Mouse (Mus musculus) embryonic facial prominence, embryonic 15.5 days (tissue): ENCODE measurements at regions not wholly inside any gene's neighbourhood (a gene's known extent, or its start where the extent isn't known, plus 50 kb on each side); places are given as distances from the start of the nearest gene placed in this dataset.

ENCODE experiments used
- ATAC-seq: fragments of 200-750 bp; cut with Nextera tagmentation; 2 replicates; pipeline ENCODE4 v1.8.0; 2017; ENCODE audit warnings: low read depth, moderate TSS enrichment; ENCODE audit not compliant: insufficient number of reproducible peaks, low FRiP score, low TSS enrichment
- H3K27ac ChIP-seq: fragments of 300-500 bp; sonication (generic); replicated peaks from 2 replicates; pipeline ENCODE4 v1.5.1; 2015; ENCODE audit warnings: mild to moderate bottlenecking, inconsistent platforms
- H3K27me3 ChIP-seq: fragments of 300-500 bp; sonication (generic); 2 replicates; pipeline ENCODE4 v1.6.1; 2015; ENCODE audit warnings: inconsistent platforms
- H3K36me3 ChIP-seq: fragments of 300-500 bp; sonication (generic); 2 replicates; pipeline ENCODE4 v1.6.1; 2015; ENCODE audit warnings: mild to moderate bottlenecking, inconsistent platforms
- H3K4me1 ChIP-seq: fragments of 300-500 bp; sonication (generic); 2 replicates; pipeline ENCODE4 v1.6.1; 2015; ENCODE audit warnings: inconsistent platforms
- H3K4me2 ChIP-seq: fragments of 300-500 bp; sonication (generic); replicated peaks from 2 replicates; pipeline ENCODE4 v1.6.1; 2015; ENCODE audit warnings: mild to moderate bottlenecking, inconsistent platforms
- H3K4me3 ChIP-seq: fragments of 300-500 bp; sonication (generic); replicated peaks from 2 replicates; pipeline ENCODE4 v1.5.1; 2015; ENCODE audit warnings: mild to moderate bottlenecking, inconsistent platforms
- H3K9ac ChIP-seq: fragments of 300-500 bp; sonication (generic); 2 replicates; pipeline ENCODE4 v1.6.1; 2015; ENCODE audit warnings: inconsistent platforms
- H3K9me3 ChIP-seq: fragments of 300-500 bp; sonication (generic); replicated peaks from 2 replicates; pipeline ENCODE4 v1.6.1; 2016; ENCODE audit warnings: inconsistent platforms
- WGBS: fragments of 180-500 bp; shearing (Covaris S2); methylation state at CpG from one replicate; pipeline ENCODE4 v1.1.7; 2015; 5-methylcytosine and 5-hydroxymethylcytosine counted together

GRCm38 (mm10) chr17:68120230-68120629 lies 116.3 kb upstream of the Arhgap28 start:
- Histone ChIP-seq H3K9ac (no peak overlapping the region), H3K27ac (no peak overlapping the region; the same call in 1 of the 2 replicates), H3K4me2 (no peak overlapping the region), H3K4me3 (no peak overlapping the region), H3K27me3 (no peaks in the 10 kb centered on the region), H3K4me1 (no peaks in the 10 kb centered on the region), H3K9me3 (no peaks in the 10 kb centered on the region), H3K36me3 (no peaks in the 10 kb centered on the region)
- 77% methylated on average over 5 of the region's 5 CpGs for WGBS
- ATAC-seq, result no peak

- Histone ChIP-seq H3K9ac (no peak overlapping the region), H3K27me3 (no peaks in the 10 kb centered on the region), H3K36me3 (no peaks in the 10 kb centered on the region), H3K9me3 (no peaks in the 10 kb centered on the region), H3K4me1 (no peaks in the 10 kb centered on the region), H3K27ac (no peak overlapping the region), H3K4me3 (no peak overlapping the region), H3K4me2 (no peak overlapping the region)
- no peak for ATAC-seq
- WGBS, result 56% methylated on average over 6 of the region's 6 CpGs
Observed at GRCm38 (mm10) chr17:68120744-68121143, 116.8 kb upstream of the Arhgap28 start.

- H3K9me3 ChIP-seq, result no peaks in the 10 kb centered on the region
- no peak for ATAC-seq
- 66% methylated on average over 10 of the region's 10 CpGs for WGBS
- no peaks in the 10 kb centered on the region for H3K27me3 ChIP-seq
- H3K4me1 ChIP-seq, result peaks cover 7% of the 10 kb centered on the region; the same call in 1 of the 2 replicates
- no peak overlapping the region for H3K27ac ChIP-seq
- no peak overlapping the region for H3K9ac ChIP-seq
- no peaks in the 10 kb centered on the region for H3K36me3 ChIP-seq
- H3K4me2 ChIP-seq, result no peak overlapping the region
- H3K4me3 ChIP-seq, result no peak overlapping the region
Observed at GRCm38 (mm10) chr17:68134373-68134772, 130.5 kb upstream of the Arhgap28 start.

DNA sequence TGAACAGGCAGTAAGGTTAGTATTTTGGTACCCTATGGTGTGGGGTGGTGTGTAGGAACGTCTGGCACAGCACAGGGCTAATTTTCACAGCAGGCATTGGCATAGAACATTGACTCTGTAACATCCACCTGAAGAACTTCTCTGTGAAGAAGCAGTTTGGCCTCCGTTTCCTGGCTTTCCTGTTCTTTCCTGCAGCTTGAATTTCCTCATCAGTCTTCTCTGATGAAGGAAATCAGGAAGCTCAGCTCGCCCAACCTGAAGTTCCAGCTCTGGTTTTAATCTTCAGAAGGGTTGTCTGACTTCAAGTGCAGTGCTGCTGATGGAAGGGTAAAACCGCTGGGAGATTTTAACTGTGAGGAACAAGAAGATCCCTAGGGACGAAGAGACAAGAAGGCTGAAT lies 131.5 kb upstream of the Arhgap28 start:
- WGBS, result 41% methylated on average over 5 of the region's 5 CpGs

GRCm38 (mm10) chr17:68143307-68143706 lies 130.3 kb upstream of the L3mbtl4 start:
- Histone ChIP-seq H3K4me2 (no peak overlapping the region), H3K9ac (no peak overlapping the region), H3K9me3 (no peaks in the 10 kb centered on the region), H3K36me3 (no peaks in the 10 kb centered on the region), H3K27ac (no peak overlapping the region), H3K4me3 (no peak overlapping the region), H3K27me3 (no peaks in the 10 kb centered on the region), H3K4me1 (no peaks in the 10 kb centered on the region)
- WGBS, result 82% methylated on average over 7 of the region's 7 CpGs
- no peak for ATAC-seq

More for the DNA sequence above, 131.5 kb upstream of the Arhgap28 start:
- Histone ChIP-seq H3K4me1 (peaks cover 3% of the 10 kb centered on the region; the same call in 1 of the 2 replicates), H3K4me3 (no peak overlapping the region), H3K9ac (no peak overlapping the region), H3K9me3 (no peaks in the 10 kb centered on the region), H3K36me3 (no peaks in the 10 kb centered on the region), H3K4me2 (no peak overlapping the region), H3K27me3 (no peaks in the 10 kb centered on the region), H3K27ac (0 out of 2 replicates have a peak overlapping the region, but pooled peaks have one; percentile 5)
- no peak for ATAC-seq

- no peak overlapping the region for H3K4me3 ChIP-seq
- no peak for ATAC-seq
- no peak overlapping the region for H3K27ac ChIP-seq
- H3K9ac ChIP-seq, result no peak overlapping the region
- no peaks in the 10 kb centered on the region for H3K4me1 ChIP-seq
- 88% methylated on average over 10 of the region's 10 CpGs for WGBS
- H3K27me3 ChIP-seq, result no peaks in the 10 kb centered on the region
- H3K36me3 ChIP-seq, result no peaks in the 10 kb centered on the region
- H3K4me2 ChIP-seq, result no peak overlapping the region
- no peaks in the 10 kb centered on the region for H3K9me3 ChIP-seq
Observed at GRCm38 (mm10) chr17:68149237-68149792, 124.3 kb upstream of the L3mbtl4 start.

DNA sequence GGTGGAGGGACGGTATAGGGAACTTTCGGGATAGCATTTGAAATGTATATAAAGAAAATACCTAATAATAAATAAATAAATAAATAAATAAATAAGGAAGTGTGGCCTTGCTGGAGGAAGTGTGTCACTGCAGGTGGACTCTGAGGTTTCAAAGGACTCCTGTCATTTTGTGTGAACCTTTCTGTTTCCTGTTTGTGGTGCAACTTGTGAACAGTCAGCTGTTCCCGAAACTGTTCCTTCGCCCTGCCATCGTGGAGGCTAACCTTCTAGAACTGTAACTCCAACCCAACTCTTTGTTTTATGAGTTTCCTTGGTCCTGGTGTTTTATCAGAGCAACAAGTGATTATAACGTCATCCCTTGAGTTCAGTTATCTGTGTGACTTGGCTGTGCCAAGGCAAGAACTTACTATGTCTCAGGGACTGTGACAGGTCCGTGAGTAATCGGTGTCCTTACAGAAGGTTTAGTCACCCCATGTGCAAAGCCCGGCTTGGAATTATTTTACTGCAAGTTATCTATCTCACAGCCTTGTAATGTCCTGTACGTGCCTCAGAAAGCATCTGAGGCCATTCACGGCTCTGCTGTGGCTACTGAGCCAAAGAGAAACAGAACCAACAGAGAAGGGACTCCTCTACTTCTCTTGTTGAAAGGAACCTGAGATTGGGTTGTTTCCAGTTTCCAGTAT lies 121.0 kb upstream of the L3mbtl4 start:
- 89% methylated on average over 11 of the region's 11 CpGs for WGBS
- no peaks in the 10 kb centered on the region for H3K36me3 ChIP-seq
- H3K4me2 ChIP-seq, result no peak overlapping the region
- H3K9me3 ChIP-seq, result no peaks in the 10 kb centered on the region
- no peak for ATAC-seq
- no peaks in the 10 kb centered on the region for H3K27me3 ChIP-seq
- no peak overlapping the region for H3K9ac ChIP-seq
- H3K4me3 ChIP-seq, result no peak overlapping the region
- no peak overlapping the region for H3K27ac ChIP-seq
- peaks cover 6% of the 10 kb centered on the region for H3K4me1 ChIP-seq

DNA sequence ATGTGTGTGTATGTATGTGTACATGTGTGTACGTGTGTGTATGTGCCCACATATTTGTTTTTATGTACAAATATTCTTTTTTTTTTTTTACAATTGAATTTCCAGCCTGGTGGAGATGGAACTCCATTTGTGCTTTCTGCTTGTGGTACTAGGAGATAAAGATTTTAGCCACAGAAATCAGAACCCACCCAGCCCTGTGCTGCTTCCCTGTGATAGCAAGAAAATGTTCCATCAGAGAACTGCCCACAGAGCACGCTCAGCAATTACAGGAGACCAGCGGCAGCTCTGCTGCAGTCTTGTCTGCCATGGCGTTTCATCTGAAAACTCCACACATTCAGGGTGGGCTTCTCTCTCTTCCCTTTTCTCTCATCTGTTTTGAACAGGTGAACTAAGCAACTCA lies 118.7 kb upstream of the L3mbtl4 start:
- no peak overlapping the region for H3K9ac ChIP-seq
- H3K36me3 ChIP-seq, result no peaks in the 10 kb centered on the region
- WGBS, result 79% methylated on average over 4 of the region's 4 CpGs
- ATAC-seq, result no peak
- peaks cover 22% of the 10 kb centered on the region for H3K4me1 ChIP-seq
- H3K27ac ChIP-seq, result no peak overlapping the region
- no peaks in the 10 kb centered on the region for H3K27me3 ChIP-seq
- H3K4me3 ChIP-seq, result no peak overlapping the region
- no peaks in the 10 kb centered on the region for H3K9me3 ChIP-seq
- no peak overlapping the region for H3K4me2 ChIP-seq

DNA sequence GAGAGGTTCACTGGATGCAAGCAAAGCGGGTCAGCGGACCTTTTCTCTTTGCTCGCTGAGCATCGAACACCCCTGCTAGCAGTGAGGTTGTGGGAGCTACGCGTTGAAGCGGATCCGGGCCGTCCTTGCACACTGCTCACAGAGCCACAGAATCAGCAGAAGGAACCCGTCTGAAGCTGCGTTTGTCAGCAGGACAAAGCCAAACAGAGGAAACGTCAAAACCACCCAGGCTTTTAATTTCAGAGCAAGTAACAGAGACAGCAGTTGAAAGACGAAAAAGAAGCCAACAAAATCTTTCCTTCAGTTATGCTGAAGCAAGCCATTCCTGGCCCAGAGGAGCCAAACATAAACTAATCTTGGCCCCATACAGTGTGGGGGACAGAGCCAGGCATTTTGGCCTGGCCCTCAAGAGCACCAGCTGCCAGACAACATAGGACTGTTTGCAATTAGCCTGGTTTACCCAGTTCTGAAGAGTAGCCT lies 115.4 kb upstream of the L3mbtl4 start:
- 28% methylated on average over 13 of the region's 13 CpGs for WGBS
- peak overlapping the region; percentile 92 for H3K27ac ChIP-seq

GRCm38 (mm10) chr17:68161107-68161506 lies 112.5 kb upstream of the L3mbtl4 start:
- H3K9ac ChIP-seq, result no peak overlapping the region
- H3K4me1 ChIP-seq, result peaks cover 53% of the 10 kb centered on the region
- no peak overlapping the region for H3K27ac ChIP-seq
- no peak overlapping the region for H3K4me3 ChIP-seq
- H3K27me3 ChIP-seq, result no peaks in the 10 kb centered on the region
- WGBS, result 69% methylated on average over 2 of the region's 2 CpGs
- H3K9me3 ChIP-seq, result no peaks in the 10 kb centered on the region
- H3K4me2 ChIP-seq, result no peak overlapping the region
- no peak for ATAC-seq
- no peaks in the 10 kb centered on the region for H3K36me3 ChIP-seq

More for the DNA sequence above, 115.4 kb upstream of the L3mbtl4 start:
- Histone ChIP-seq H3K9me3 (no peaks in the 10 kb centered on the region), H3K4me2 (peak overlapping the region; percentile 11; the same call in 1 of the 2 replicates), H3K4me1 (peaks cover 26% of the 10 kb centered on the region), H3K27me3 (no peaks in the 10 kb centered on the region), H3K4me3 (no peak overlapping the region), H3K9ac (no peak overlapping the region), H3K36me3 (no peaks in the 10 kb centered on the region)
- ATAC-seq, result peak; percentile 92

DNA sequence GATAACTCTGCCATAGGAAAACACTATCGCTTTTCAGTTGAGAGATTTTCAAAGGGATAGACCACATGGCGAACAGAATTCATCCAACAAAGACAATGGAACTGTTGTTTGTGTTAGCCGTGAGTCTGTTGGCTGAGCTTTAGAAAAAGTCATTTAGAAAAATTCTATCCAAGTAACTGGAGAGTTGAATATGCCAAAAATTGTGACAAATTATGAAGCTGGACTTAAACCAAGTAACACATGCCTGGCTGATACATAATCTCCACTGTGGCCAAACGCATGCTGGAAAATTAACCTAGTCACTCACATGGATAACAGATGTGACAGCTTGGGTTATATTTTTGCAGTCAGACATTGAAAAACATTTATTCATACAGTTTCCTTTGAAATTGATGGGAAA lies 110.1 kb upstream of the L3mbtl4 start:
- no peaks in the 10 kb centered on the region for H3K27me3 ChIP-seq
- H3K4me2 ChIP-seq, result no peak overlapping the region
- ATAC-seq, result peak; percentile 63; the same call in 1 of the 2 replicates
- peak overlapping the region; percentile 63 for H3K27ac ChIP-seq
- H3K4me1 ChIP-seq, result peaks cover 39% of the 10 kb centered on the region
- no peak overlapping the region for H3K9ac ChIP-seq
- no peaks in the 10 kb centered on the region for H3K9me3 ChIP-seq
- no peak overlapping the region for H3K4me3 ChIP-seq
- H3K36me3 ChIP-seq, result no peaks in the 10 kb centered on the region
- 21% methylated on average over 4 of the region's 4 CpGs for WGBS
